Comparison of ENCODE assay signal across 8 mouse cellular contexts in genomic region chr4:150730061-150730812, GRCm38 (mm10).
DNase-seq lines count a peak whose midpoint lies in the region; ATAC-seq and TF ChIP-seq lines count a peak whose summit lies in the region.

No protein-coding gene starts in this region.

- WGBS in forebrain, embryonic 11.5 days: 12% methylated on average over 12 of the region's 12 CpGs
- 11% methylated on average over 12 of the region's 12 CpGs for WGBS in hindbrain, embryonic 10.5 days
- 2% methylated on average over 12 of the region's 12 CpGs for WGBS in neural tube, embryonic 13.5 days

- 0 out of 2 replicates have a peak, but pooled peaks cover 3% of the 10 kb centered on the region for H3K27me3 ChIP-seq in forebrain, embryonic 11.5 days (ENCODE audit: control insufficient read depth, insufficient read depth, low read length)
- H3K27me3 ChIP-seq in hindbrain, embryonic 10.5 days (ENCODE audit: insufficient read depth, poor library complexity, severe bottlenecking): no peaks in the 10 kb centered on the region; the same call in 1 of the 2 replicates
- no peaks in the 10 kb centered on the region for H3K27me3 ChIP-seq in neural tube, embryonic 13.5 days

- H3K4me2 ChIP-seq in forebrain, embryonic 11.5 days (ENCODE audit: low read depth, low read length, severe bottlenecking): no peak overlapping the region; the same call in 1 of the 2 replicates
- H3K4me2 ChIP-seq in neural tube, embryonic 13.5 days: no peak overlapping the region

- intact Hi-C loops in gastrocnemius, adult 2 months (cut with DNase I): no loop called here
- intact Hi-C loops in left cerebral cortex, postnatal 25 days (cut with DNase I): no loop called here

- no peaks in the 10 kb centered on the region; the same call in 1 of the 2 replicates for H3K9me3 ChIP-seq in forebrain, embryonic 11.5 days (ENCODE audit: control insufficient read depth, low read length)
- H3K9me3 ChIP-seq in hindbrain, embryonic 10.5 days: peaks cover 7% of the 10 kb centered on the region
- no peaks in the 10 kb centered on the region; the same call in 1 of the 2 replicates for H3K9me3 ChIP-seq in neural tube, embryonic 13.5 days

- ATAC-seq in forebrain, embryonic 11.5 days (replicated peaks; ENCODE audit: low FRiP score): peak; percentile 82
- peak; percentile 94 for ATAC-seq in neural tube, embryonic 13.5 days (ENCODE audit: low read depth)

- no peak overlapping the region for H3K9ac ChIP-seq in forebrain, embryonic 11.5 days (ENCODE audit: low read length)
- H3K9ac ChIP-seq in neural tube, embryonic 13.5 days: no peak overlapping the region

- no peak overlapping the region for H3K4me3 ChIP-seq in gastrocnemius, adult 2 months
- no peak overlapping the region for H3K4me3 ChIP-seq in forebrain, embryonic 11.5 days (ENCODE audit: low read depth, low read length)
- H3K4me3 ChIP-seq in hindbrain, embryonic 10.5 days: peak overlapping the region; percentile 4; the same call in 1 of the 2 replicates
- H3K4me3 ChIP-seq in neural tube, embryonic 13.5 days: no peak overlapping the region

- TF ChIP-seq CTCF in gastrocnemius, adult 2 months (IDR thresholded peaks at IDR 0.05): no peak

- H3K27ac ChIP-seq in gastrocnemius, adult 2 months: peak overlapping the region; percentile 56
- H3K27ac ChIP-seq in forebrain, embryonic 11.5 days (ENCODE audit: low read depth, low read length): 0 out of 2 replicates have a peak overlapping the region, but pooled peaks have one; percentile 26
- peak overlapping the region; percentile 83 for H3K27ac ChIP-seq in hindbrain, embryonic 10.5 days
- H3K27ac ChIP-seq in neural tube, embryonic 13.5 days (replicated peaks): peak overlapping the region; percentile 63

- 0 out of 2 replicates have a peak, but pooled peaks cover 2% of the 10 kb centered on the region for H3K4me1 ChIP-seq in forebrain, embryonic 11.5 days (replicated peaks; ENCODE audit: control insufficient read depth, insufficient read depth, low read length)
- peaks cover 44% of the 10 kb centered on the region for H3K4me1 ChIP-seq in hindbrain, embryonic 10.5 days (replicated peaks)
- peaks cover 30% of the 10 kb centered on the region for H3K4me1 ChIP-seq in neural tube, embryonic 13.5 days (replicated peaks)

- DNase-seq in gastrocnemius, adult 2 months: peak; percentile 22
- no peak for DNase-seq in gastrocnemius, adult 18-20 months (ENCODE audit: low spot score)
- DNase-seq in forebrain, embryonic 11.5 days (ENCODE audit: low spot score): peak; percentile 62
- peak; percentile 76 for DNase-seq in hindbrain, embryonic 10.5 days (ENCODE audit: low spot score)
- DNase-seq in left cerebral cortex, postnatal 25 days (ENCODE audit: low spot score in 2 of 2): peak; percentile 70
- DNase-seq in spleen, adult 12 weeks (ENCODE audit: low spot score): no peak
- DNase-seq in ovary, postnatal 36 days (ENCODE audit: low spot score): no peak

- no peaks in the 10 kb centered on the region for H3K36me3 ChIP-seq in forebrain, embryonic 11.5 days (ENCODE audit: control insufficient read depth, insufficient read depth, low read length)
- peaks cover 4% of the 10 kb centered on the region; the same call in 1 of the 2 replicates for H3K36me3 ChIP-seq in hindbrain, embryonic 10.5 days
- H3K36me3 ChIP-seq in neural tube, embryonic 13.5 days: no peaks in the 10 kb centered on the region

Comparison
In these comparisons a context has a peak if more than half of its experiments do, and no peak if none do; other contexts are left out.
1. DNase-seq: peak in gastrocnemius, adult 2 months (single experiment), forebrain, embryonic 11.5 days (single experiment), hindbrain, embryonic 10.5 days (single experiment) and left cerebral cortex, postnatal 25 days (2 of 2); none in gastrocnemius, adult 18-20 months (single experiment), spleen, adult 12 weeks (single experiment) and ovary, postnatal 36 days (single experiment).
2. H3K27ac ChIP-seq: peak in every context shown above with its lines; median percentile 83 in hindbrain, embryonic 10.5 days; 63 in neural tube, embryonic 13.5 days; 56 in gastrocnemius, adult 2 months; 26 in forebrain, embryonic 11.5 days.